Mouse (Mus musculus): ENCODE data around the gene Rrp15.

DNA sequence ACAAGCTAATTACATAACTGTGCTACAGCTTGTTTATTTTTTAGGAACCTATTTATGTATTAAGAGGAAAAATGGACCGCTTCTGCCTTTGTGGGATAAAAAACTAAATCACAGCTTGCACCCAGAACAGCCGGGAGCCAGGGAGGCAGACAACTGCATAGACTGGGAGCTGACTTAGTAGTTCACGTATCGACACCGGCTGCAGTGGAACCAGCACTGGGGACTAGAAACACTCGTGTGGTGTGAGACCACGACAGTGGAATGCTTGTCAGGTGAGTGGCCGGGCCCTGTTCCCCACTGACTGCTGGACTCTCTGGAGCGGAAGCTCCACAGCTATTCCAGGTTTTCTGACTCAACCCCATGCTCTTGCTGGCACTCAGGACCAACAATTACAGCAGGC, 26.9 kb downstream of the Rrp15 start:
- TF ChIP-seq CTCF (IDR thresholded peaks at IDR 0.05 in 2 of 3, conservative IDR thresholded peaks at IDR 0.05 in 1 of 3; ENCODE audit: control insufficient read depth in 1 of 3, insufficient read depth in 1 of 3, low read depth in 2 of 3, low read length in 3 of 3, poor library complexity in 1 of 3, severe bottlenecking in 1 of 3) (no peak), USF1 (IDR thresholded peaks at IDR 0.05; ENCODE audit: low read depth, low read length) (no peak), POLR2A (IDR thresholded peaks at IDR 0.05; ENCODE audit: control insufficient read depth in 1 of 2, insufficient read depth in 1 of 2, low read depth in 1 of 2, low read length in 2 of 2, poor library complexity in 1 of 2) (no peak), POLR2AphosphoS5 (IDR thresholded peaks at IDR 0.05; ENCODE audit: borderline replicate concordance, low read depth, low read length) (no peak), ZNF384 (IDR thresholded peaks at IDR 0.05; ENCODE audit: low read depth, low read length) (no peak), CHD1 (IDR thresholded peaks at IDR 0.05; ENCODE audit: low read depth, low read length) (no peak), TCF12 (IDR thresholded peaks at IDR 0.05; ENCODE audit: low read depth, low read length) (no peak), GATA1 (IDR thresholded peaks at IDR 0.05; ENCODE audit: low read depth, low read length) (no peak), USF2 (IDR thresholded peaks at IDR 0.05; ENCODE audit: borderline replicate concordance in 1 of 2, insufficient read depth in 1 of 2, low read depth in 1 of 2, low read length in 2 of 2) (no peak), NRF1 (IDR thresholded peaks at IDR 0.05; ENCODE audit: insufficient read depth, low read depth, low read length, poor library complexity, severe bottlenecking) (no peak), HCFC1 (IDR thresholded peaks at IDR 0.05; ENCODE audit: low read depth, low read length) (no peak), ELF1 (IDR thresholded peaks at IDR 0.05; ENCODE audit: low read depth, low read length) (no peak)
